Mouse (Mus musculus) small intestine, adult 2 months (tissue): Measurements from ENCODE around the gene Timp3. TPM values are rescaled to one million over a fixed set of nuclear protein-coding genes. Genes with fewer than 3 reads are reported as not detected.

Source experiments
- H3K27ac ChIP-seq: fragments of 200-500 bp; 2 replicates; pipeline ENCODE4 v1.5.1; 2012; ENCODE audit warnings: low read depth, low read length, control low read depth, inconsistent platforms; ENCODE audit not compliant: insufficient read depth
- H3K27me3 ChIP-seq: fragments of 200-500 bp; 2 replicates; pipeline ENCODE4 v1.6.1; 2012; ENCODE audit warnings: mild to moderate bottlenecking, moderate library complexity, low read length, inconsistent platforms; ENCODE audit not compliant: control insufficient read depth, insufficient read depth
- H3K36me3 ChIP-seq: fragments of 200-500 bp; 2 replicates; pipeline ENCODE4 v1.6.1; 2012; ENCODE audit warnings: mild to moderate bottlenecking, low read length, control low read depth, inconsistent platforms; ENCODE audit not compliant: control insufficient read depth, insufficient read depth
- H3K4me1 ChIP-seq: fragments of 200-500 bp; 2 replicates; pipeline ENCODE4 v1.6.1; 2012; ENCODE audit warnings: low read length, inconsistent platforms, mixed read lengths; ENCODE audit not compliant: control insufficient read depth, insufficient read depth, insufficient read length
- H3K4me3 ChIP-seq: fragments of 200-500 bp; 2 replicates; pipeline ENCODE4 v1.5.1; 2012; ENCODE audit warnings: low read depth, mild to moderate bottlenecking, control low read depth, inconsistent platforms, low read length, moderate library complexity
- CTCF ChIP-seq: fragments of 200-500 bp; IDR thresholded peaks from 2 replicates; pipeline ENCODE4 v1.5.1; 2012; ENCODE audit warnings: low read depth, mild to moderate bottlenecking, control low read depth, inconsistent platforms, low read length, moderate library complexity, mixed read lengths; ENCODE audit not compliant: insufficient replicate concordance, insufficient read length; ENCODE audit errors: extremely low read depth
- POLR2A ChIP-seq: fragments of 200-500 bp; IDR thresholded peaks from 2 replicates; pipeline ENCODE4 v1.6.1; 2012; ENCODE audit warnings: low read depth, mild to moderate bottlenecking, control low read depth, inconsistent platforms, low read length, moderate library complexity
- WGBS: fragments of 180-500 bp; shearing (Covaris S2); methylation state at CpG from one replicate; pipeline ENCODE4 v1.1.7; 2018; 5-methylcytosine and 5-hydroxymethylcytosine counted together
- polyA plus RNA-seq: library from polyadenylated mRNA; depleted of rRNA; stranded (reverse); fragments of >200 nt; gene quantifications from 2 replicates; pipeline ENCODE4 v1.2.3, GENCODE M21; 2012

The Timp3 gene
- polyA plus RNA-seq, 1 experiment = 15.3 TPM

DNA sequence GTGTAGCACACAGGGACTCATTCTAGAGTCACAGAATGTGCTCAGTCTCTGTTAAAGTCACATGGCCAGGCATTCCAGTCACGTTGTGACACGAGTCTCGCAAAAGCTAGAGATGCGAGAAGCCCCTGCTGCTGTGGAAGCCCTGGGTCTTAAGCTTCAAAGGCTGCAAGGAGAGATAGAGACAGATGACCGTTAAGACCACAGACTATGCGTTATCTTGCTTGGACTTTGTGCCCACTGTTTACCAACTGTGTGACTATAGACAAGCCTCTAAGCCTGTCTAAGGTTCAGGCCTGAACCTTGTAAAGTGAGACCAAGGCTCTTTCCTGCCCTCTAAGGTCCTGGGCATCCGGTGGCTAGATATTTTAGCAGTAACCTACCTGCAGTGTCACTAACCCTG lies 42.5 kb downstream of the Timp3 start:
- H3K36me3 ChIP-seq = no peaks in the 10 kb centered on the region
- H3K4me3 ChIP-seq = no peak overlapping the region
- no peak overlapping the region; the same call in 1 of the 2 replicates for H3K27ac ChIP-seq
- no peaks in the 10 kb centered on the region for H3K27me3 ChIP-seq
- WGBS = 27% methylated on average over 7 of the region's 7 CpGs
- peaks cover 57% of the 10 kb centered on the region; the same call in 1 of the 2 replicates for H3K4me1 ChIP-seq
- no peak for TF ChIP-seq CTCF
- TF ChIP-seq POLR2A = no peak

DNA sequence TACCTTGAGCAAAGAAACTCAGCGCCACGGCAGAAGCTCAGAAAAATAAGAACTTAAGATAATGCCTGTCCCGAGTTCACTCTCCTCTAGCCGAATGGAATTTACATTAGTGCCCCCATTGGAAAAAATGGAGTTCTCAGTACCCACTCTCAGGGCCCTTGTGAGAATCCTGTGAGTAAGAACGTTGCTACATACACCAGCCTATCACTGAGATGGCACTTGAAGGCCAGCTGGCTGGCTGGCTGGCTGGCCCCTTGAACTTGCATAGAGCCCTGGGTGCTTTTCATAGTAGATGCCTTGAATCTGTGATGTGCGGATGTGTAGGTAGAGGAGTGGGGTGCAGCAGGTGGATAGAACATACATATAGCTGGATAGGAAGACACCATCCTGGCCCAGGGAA lies 43.2 kb downstream of the Timp3 start:
- 63% methylated on average over 6 of the region's 6 CpGs for WGBS
- no peak for TF ChIP-seq POLR2A
- TF ChIP-seq CTCF = no peak
- H3K4me3 ChIP-seq = no peak overlapping the region
- no peak overlapping the region for H3K27ac ChIP-seq
- no peaks in the 10 kb centered on the region for H3K27me3 ChIP-seq
- peaks cover 57% of the 10 kb centered on the region; the same call in 1 of the 2 replicates for H3K4me1 ChIP-seq
- H3K36me3 ChIP-seq = no peaks in the 10 kb centered on the region

DNA sequence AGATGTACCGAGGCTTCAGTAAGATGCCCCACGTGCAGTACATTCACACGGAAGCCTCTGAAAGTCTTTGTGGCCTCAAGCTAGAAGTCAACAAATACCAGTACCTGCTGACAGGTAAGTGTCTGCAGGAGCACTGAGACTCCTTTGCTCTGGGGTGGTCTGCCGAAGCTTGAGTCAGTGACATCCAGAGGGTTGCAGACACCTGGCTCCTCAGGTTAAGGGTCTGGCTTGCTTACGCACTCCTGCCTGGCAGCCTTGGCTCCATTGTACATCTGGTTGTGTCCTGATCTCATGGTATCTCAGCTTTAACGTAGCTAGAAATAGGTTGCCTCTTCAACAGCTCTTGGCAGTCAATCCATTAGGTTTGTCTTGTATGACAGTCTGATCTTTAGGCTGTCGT lies 43.8 kb downstream of the Timp3 start:
- Histone ChIP-seq H3K27ac (no peak overlapping the region), H3K27me3 (no peaks in the 10 kb centered on the region), H3K4me3 (no peak overlapping the region), H3K36me3 (no peaks in the 10 kb centered on the region), H3K4me1 (peaks cover 56% of the 10 kb centered on the region; the same call in 1 of the 2 replicates)
- 83% methylated on average over 7 of the region's 7 CpGs for WGBS
- no peak for TF ChIP-seq POLR2A
- TF ChIP-seq CTCF = no peak

DNA sequence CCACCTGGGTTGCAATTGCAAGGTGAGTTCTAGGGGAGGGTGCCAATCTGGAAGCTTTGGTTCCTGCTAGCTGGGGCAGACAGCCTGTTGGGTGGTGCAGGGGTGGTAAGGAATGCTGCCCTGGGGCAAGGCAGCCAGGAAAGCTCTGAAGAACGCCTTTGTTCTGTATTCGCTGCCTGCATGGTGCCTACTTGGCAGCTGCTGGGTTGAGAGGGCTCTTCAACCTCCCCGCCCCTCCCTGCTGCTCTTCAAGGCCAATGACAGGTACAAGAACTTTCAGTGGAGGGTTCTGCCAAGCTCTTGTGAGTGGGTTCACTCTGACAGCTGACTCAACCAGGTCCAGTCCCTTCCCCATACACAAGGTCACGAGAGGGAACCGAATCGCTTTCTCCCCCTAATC lies 44.5 kb downstream of the Timp3 start:
- TF ChIP-seq POLR2A (no peak), CTCF (no peak)
- H3K27me3 ChIP-seq = no peaks in the 10 kb centered on the region
- WGBS = 67% methylated on average over 6 of the region's 6 CpGs

DNA sequence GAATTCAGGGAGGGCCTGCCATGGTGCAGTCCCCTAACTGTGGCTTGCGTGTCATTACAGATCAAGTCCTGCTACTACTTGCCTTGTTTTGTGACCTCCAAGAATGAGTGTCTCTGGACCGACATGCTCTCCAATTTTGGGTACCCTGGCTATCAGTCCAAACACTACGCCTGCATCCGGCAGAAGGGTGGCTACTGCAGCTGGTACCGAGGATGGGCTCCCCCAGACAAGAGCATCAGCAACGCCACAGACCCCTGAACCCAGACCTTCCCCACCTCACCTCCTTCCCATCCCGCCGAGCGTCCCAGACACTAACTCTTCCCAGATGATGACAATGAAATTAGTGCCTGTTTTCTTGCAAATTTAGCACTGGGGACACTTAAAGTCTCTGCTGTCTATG lies 45.5 kb downstream of the Timp3 start:
- H3K4me3 ChIP-seq = no peak overlapping the region
- no peaks in the 10 kb centered on the region for H3K27me3 ChIP-seq
- no peak for TF ChIP-seq POLR2A
- TF ChIP-seq CTCF = no peak
- peaks cover 40% of the 10 kb centered on the region; the same call in 1 of the 2 replicates for H3K4me1 ChIP-seq
- no peak overlapping the region for H3K27ac ChIP-seq
- H3K36me3 ChIP-seq = no peaks in the 10 kb centered on the region
- 96% methylated on average over 9 of the region's 9 CpGs for WGBS

More for the DNA sequence above, 44.5 kb downstream of the Timp3 start:
- no peaks in the 10 kb centered on the region for H3K36me3 ChIP-seq
- peaks cover 50% of the 10 kb centered on the region; the same call in 1 of the 2 replicates for H3K4me1 ChIP-seq
- no peak overlapping the region for H3K27ac ChIP-seq
- no peak overlapping the region for H3K4me3 ChIP-seq

DNA sequence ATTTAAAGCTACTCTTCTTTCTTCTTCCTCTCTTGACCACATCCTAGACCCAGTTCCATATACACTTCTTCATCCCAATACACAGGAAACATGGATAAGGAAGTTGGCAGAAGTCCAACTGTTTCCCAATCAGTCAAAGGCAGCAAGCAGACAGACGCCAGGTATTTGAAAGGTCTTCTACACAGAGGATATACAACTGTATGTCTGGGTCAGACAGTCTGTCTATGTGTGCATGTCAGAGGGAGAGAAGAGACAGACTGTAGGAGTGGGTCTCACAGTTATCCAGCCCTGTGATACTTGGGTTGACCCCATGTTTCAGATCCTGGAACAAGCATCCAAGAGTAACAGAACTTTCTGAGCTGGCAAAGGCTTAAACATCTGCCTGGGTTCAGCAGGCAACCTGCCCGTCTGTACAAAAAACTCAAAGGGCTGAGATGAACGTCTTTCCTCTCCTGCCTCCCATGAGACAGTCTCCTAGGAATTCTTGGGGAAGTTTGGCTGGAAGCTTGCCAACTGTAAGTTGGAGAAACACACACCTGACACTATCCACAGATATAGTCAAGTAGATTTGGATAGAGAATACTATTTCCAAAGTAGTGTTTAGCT lies 46.2 kb downstream of the Timp3 start:
- Histone ChIP-seq H3K4me1 (peaks cover 35% of the 10 kb centered on the region; the same call in 1 of the 2 replicates), H3K36me3 (no peaks in the 10 kb centered on the region), H3K27ac (no peak overlapping the region), H3K27me3 (no peaks in the 10 kb centered on the region), H3K4me3 (no peak overlapping the region)
- 18% methylated on average over 3 of the region's 3 CpGs for WGBS
- no peak for TF ChIP-seq POLR2A
- TF ChIP-seq CTCF = no peak

DNA sequence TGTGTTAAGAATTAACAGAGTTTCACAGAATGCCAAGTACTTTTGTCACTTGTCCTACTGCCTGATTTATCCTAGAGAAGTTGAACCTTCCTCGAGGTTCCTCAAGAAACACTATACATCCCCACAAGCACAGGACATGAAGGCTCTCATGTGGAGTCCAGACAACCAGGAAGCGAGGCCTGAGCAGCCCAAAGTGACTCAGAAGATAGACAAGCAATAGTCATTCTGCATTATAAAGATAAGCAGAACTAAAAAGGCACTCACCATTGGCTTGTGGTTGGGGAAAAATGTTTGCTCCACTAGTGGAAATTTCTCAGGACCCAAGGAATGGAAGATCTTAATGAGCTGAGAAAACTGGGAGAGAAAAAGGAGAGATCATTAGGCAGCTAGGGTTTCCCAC lies 51.1 kb downstream of the Timp3 start:
- Histone ChIP-seq H3K27ac (no peak overlapping the region), H3K27me3 (no peaks in the 10 kb centered on the region), H3K36me3 (no peaks in the 10 kb centered on the region), H3K4me3 (no peak overlapping the region), H3K4me1 (peaks cover 6% of the 10 kb centered on the region; the same call in 1 of the 2 replicates)
- no peak for TF ChIP-seq CTCF
- TF ChIP-seq POLR2A = no peak
- WGBS = 45% methylated on average over 2 of the region's 2 CpGs
